Mouse (Mus musculus) retina, adult 2 months (tissue): ENCODE data around the gene Itpr2.

Source experiments
- DNase-seq: peaks from one replicate; pipeline ENCODE4 v3.0.0-alpha.2; 2012; ENCODE audit warnings: low read depth, low spot score

Itpr2 gene

DNA sequence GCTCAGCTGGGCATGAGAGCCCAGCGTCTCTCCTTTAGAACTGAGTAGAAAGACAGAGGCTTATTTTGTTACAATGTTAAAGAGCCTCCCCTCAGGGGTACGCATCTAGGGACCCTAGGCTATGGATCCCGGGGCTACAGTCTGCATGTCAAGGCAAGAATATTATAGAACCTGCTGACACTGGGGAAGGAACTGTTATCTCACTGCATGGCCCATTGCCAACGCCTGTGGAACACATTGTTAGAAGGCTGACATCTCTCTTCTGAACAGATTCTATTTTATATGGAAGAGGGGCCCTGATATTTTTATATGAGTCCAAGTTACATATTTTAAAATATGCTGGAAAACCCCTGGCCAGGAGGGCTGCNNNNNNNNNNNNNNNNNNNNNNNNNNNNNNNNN lies 342.4 kb downstream of the Itpr2 start:
- no peak for DNase-seq

GRCm38 (mm10) chr6:146158717-146159116 lies 343.3 kb downstream of the Itpr2 start:
- DNase-seq, result no peak

- no peak for DNase-seq
Observed at GRCm38 (mm10) chr6:146157983-146158535, 344.0 kb downstream of the Itpr2 start.

GRCm38 (mm10) chr6:146157099-146157498 lies 344.9 kb downstream of the Itpr2 start:
- no peak for DNase-seq

DNA sequence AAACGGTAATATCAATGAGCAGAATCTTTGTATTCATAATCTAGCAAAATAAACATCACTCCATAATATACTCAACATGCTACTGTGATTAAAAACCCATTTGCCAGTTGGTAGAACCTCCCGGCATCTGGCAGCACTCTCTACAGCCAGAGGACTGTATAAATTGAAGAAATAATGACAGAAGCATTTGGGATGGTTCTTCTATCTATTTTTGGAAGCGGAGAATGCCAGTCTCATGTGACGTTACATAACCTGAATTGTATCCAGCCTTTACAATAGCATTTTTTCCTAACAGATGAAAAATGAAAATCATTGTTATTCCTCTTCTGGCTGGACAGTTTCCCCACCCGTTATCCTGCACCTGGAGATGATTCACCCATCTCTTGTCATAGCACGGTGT lies 345.5 kb downstream of the Itpr2 start:
- DNase-seq, result no peak

- no peak for DNase-seq
Observed at GRCm38 (mm10) chr6:146155156-146155734, 346.8 kb downstream of the Itpr2 start.

GRCm38 (mm10) chr6:146152843-146153242 lies 349.2 kb downstream of the Itpr2 start:
- no peak for DNase-seq

GRCm38 (mm10) chr6:146140966-146141585 lies 360.9 kb downstream of the Itpr2 start:
- no peak for DNase-seq

DNA sequence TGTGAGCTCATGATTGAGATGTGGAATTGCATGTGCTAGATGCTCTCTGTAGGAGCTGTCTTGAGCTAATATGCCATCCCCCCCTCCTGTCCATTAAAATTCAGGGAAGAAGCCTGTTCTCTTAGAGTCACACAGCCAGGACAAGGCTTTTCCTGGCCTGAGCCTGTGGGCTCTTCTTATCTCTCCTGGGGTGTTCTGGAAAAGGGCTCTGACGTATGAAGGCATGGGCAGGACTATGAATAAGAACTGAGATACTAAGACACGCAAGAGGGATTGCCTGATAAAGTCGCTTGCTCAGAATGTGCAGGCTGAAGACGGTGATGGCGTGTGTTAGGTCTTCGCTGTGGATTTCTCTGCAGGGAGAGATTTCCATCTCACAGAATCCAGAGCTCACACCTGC lies 361.9 kb downstream of the Itpr2 start:
- no peak for DNase-seq

DNA sequence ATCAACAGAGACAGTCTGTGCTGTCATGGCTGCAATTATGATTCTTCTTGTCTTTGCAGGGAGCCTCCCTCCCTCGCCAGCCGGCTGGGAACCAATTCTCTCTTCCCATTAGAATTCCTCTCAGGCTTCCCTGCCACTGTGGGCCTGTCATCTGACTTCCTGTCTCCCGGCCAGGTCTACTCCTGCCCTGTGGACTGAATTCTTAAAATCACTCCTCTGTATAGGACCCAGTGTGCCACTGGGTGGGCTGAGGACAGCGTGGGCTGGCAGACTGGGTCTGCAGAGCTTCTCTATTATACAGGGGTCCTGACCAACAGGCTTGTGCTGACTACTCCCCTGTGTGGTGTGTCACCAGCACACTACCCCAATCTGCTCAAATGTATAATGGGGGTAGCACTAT lies 365.4 kb downstream of the Itpr2 start:
- no peak for DNase-seq

DNA sequence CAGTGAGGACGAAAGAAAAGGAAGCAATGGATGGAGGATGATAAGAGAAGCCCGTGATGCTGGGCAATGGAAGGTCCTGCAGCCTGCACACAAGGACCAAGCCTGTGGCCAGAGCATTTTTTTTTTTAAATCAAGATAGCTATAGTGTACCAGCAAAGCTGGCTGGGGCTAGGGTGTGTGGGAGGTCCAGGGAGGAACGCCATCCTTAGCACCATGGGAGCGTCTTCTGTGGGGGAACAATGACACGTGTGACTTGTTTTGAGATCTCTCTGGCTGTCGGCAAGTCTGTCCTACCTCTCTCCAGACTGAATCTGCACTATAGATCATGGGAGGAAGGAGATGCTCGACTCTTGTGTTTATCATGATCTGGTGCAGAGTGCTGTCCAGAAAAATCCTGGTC lies 365.8 kb downstream of the Itpr2 start:
- DNase-seq, result no peak

- no peak for DNase-seq
Observed at GRCm38 (mm10) chr6:146135291-146135690, 366.7 kb downstream of the Itpr2 start.

DNA sequence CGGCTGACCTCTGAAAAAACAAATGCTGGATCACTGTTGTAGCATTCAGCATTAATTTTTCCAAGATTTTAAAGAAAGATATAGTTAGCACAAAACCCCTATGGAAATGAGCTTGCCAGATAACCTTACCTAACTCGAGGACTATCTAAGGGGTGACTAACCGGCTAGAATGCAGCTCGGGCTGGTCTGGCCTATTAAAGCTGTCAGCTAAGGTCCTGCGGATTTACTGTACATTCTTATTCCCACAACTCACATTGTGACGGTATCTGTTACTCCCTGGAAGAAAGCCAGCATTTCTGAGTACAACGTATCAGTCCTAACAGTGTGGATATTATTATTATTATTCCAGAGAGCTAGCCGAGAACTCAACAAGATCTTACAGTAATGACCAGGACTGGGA lies 368.1 kb downstream of the Itpr2 start:
- DNase-seq, result no peak

GRCm38 (mm10) chr6:146129066-146129465 lies 373.0 kb downstream of the Itpr2 start:
- DNase-seq, result no peak

GRCm38 (mm10) chr6:146126823-146127681 lies 375.0 kb downstream of the Itpr2 start:
- no peak for DNase-seq

DNA sequence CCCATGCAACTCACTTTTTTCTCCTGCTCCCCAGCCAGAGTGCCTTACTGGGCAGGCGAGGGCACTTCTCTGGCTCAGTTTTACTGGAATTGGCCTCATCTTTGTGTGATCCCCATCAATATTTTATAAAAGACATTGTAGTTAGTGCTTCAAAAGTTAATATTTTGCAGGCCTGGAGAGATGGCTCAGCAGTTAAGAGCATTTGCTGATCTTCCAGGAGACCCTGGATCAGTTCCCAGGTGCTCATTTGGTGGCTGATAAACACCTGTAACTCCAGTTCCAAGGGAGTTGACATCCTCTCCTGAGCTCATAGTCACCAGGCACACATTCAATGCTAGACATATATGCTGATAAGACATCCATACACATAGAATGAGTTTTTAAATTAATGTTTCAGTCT lies 376.4 kb downstream of the Itpr2 start:
- no peak for DNase-seq

DNA sequence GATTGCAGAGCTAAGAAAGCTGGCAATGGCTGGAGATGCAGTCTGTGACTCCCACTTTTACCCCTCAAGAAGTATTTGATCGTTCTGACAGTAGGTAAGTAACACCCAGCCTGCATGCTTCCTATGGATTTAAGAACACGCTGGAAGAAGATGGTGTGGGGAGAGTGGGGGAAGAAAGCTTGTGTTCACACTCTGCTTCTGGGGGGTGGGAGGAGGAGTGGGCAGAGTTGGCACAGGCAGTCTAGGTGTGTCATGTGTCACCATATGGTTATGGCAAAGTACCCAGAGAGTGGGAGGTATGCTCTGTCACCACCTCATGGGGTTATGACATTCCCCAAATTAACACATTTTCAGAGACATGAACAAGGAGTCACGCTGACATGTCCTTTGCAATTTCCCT lies 377.5 kb downstream of the Itpr2 start:
- no peak for DNase-seq

DNA sequence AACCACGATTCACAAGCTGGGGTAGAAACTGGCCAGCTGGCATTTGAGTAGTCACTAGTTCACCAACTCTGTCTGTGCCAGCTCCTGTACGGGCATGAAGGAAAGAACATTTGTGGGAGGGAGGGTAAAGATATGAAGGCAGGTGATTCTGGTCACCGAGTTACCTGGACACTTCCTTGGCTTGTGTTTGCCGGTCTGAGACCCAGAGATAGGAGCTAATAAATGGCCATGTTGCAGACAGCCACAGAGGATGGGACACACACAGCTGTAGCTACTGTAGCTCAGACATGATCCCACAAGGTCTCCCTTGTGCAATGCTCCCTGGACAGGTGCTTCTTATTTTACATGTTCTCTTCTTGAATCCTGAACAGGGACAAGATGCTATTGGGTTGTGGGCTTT lies 378.4 kb downstream of the Itpr2 start:
- DNase-seq, result no peak

GRCm38 (mm10) chr6:146120172-146120571 lies 381.9 kb downstream of the Itpr2 start:
- DNase-seq, result no peak

DNA sequence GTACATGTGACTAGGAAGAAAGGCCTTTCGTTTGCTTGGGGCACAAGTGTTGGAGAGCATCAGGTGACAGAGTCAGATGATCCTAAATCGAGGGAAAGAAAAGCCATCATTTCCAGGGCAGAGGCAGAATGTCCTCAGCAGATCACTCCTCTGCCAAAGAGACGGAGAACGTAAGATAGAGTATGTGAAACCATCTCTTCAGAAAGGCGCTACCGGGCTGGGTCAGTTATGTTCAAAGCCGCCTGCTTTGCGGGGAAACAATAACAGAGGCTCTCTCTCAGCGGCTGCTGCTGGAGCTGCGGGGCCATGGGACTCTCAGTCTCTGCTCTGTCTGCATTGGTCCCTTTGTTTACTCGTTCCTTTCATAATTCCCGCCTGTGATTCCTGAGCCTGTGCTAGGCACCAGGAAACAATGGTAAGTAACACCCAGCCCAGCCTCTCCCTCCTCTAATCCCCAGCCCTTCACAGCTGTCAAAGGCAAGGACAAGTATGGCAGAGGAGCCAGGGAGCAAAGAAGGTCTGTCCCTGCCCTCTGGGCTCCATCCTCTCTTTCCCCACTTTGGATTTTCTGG lies 387.2 kb downstream of the Itpr2 start:
- DNase-seq, result no peak

DNA sequence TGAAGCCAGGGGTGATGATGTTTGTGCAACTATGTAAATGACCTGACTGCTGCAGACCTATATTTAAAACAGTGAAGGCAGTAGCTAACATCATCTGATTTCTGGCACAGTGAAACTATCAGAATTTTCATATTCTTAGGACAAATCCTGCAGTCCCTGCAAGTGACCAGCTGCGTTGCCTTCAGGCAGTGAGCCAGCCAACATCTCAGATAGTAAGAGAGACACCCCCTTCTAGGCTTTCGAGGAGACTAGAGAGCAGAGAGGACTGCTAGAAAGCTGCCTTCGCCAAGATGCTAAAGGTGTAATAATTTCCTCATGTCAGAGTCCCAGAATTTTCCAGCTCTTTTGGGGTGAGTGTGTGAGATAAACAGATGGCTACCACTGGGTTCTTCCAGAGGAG lies 388.0 kb downstream of the Itpr2 start:
- no peak for DNase-seq

DNA sequence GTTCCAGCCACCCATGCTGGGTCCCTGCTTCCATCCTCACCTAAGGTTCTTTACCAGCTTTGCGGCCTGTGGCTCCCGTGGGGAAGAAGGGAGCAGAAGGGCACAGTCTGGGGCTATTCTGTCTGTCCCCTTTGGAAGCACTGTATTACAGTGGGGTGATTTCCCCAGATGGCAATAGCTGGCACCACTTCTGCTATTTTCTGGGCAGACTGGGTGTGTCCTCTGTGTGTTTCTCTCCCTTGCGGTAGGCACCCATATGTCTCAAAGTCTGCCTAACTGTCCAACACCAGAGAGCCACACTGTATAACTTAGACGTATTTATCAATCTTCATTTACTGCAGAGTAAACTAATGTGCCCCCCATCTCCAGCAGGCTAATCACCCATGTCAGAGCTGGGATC lies 388.9 kb downstream of the Itpr2 start:
- DNase-seq, result no peak
